8 mouse cellular contexts compared by ENCODE assay signal in genomic region chr10:127287936-127288293, GRCm38 (mm10). TPM values are rescaled to one million over a fixed set of nuclear protein-coding genes. Genes with fewer than 3 reads are reported as not detected.
A peak's percentile ranks its signal among the peaks of the same experiment; 100 is the strongest.
DNase-seq lines count a peak whose midpoint lies in the region; ATAC-seq lines count a peak whose summit lies in the region.

No protein-coding gene starts in this region.

- no peak for DNase-seq in heart, adult 11 months
- peak; percentile 67 for DNase-seq in adipocyte (ENCODE audit: low spot score)
- no peak for DNase-seq in hindbrain, embryonic 14.5 days (ENCODE audit: low spot score)
- DNase-seq in layer of hippocampus, postnatal 25 days (ENCODE audit: extremely low spot score in 1 of 2, low spot score in 1 of 2): no peak
- no peak for DNase-seq in left cerebral cortex, postnatal 36 days (ENCODE audit: low spot score in 2 of 2)

- H3K4me2 ChIP-seq in heart, embryonic 14.5 days (ENCODE audit: low read length): peak overlapping the region; percentile 98
- peak overlapping the region; percentile 92 for H3K4me2 ChIP-seq in hindbrain, embryonic 14.5 days (replicated peaks)
- H3K4me2 ChIP-seq in midbrain, embryonic 12.5 days (replicated peaks): peak overlapping the region; percentile 94

- no peaks in the 10 kb centered on the region for H3K27me3 ChIP-seq in heart, embryonic 14.5 days (ENCODE audit: control insufficient read depth, insufficient read depth, low read length)
- H3K27me3 ChIP-seq in hindbrain, embryonic 14.5 days (ENCODE audit: control insufficient read depth, insufficient read depth, low read length): no peaks in the 10 kb centered on the region
- no peaks in the 10 kb centered on the region for H3K27me3 ChIP-seq in midbrain, embryonic 12.5 days

- intact Hi-C loops in left cerebral cortex, postnatal 36 days (cut with DNase I): loop anchor here (2.0 kb wide), 1 partner anchor 21 kb away; the partner anchor contains the start of gene Dctn2

- H3K27ac ChIP-seq in heart, embryonic 14.5 days (replicated peaks in 1 of 2; ENCODE audit: control insufficient read depth in 1 of 2, insufficient read depth in 1 of 2, low read depth in 2 of 2, low read length in 2 of 2): peak overlapping the region; percentile 74 to 99
- H3K27ac ChIP-seq in hindbrain, embryonic 14.5 days: peak overlapping the region; percentile 97
- H3K27ac ChIP-seq in midbrain, embryonic 12.5 days (replicated peaks): peak overlapping the region; percentile 98

- WGBS in heart, embryonic 14.5 days: 0% methylated on average over 3 of the region's 3 CpGs
- 0% methylated on average over 3 of the region's 3 CpGs for WGBS in hindbrain, embryonic 14.5 days
- WGBS in midbrain, embryonic 12.5 days: 1% methylated on average over 3 of the region's 3 CpGs

- H3K4me3 ChIP-seq in heart, embryonic 14.5 days (ENCODE audit: control insufficient read depth in 1 of 2, insufficient read depth in 1 of 2, low read depth in 1 of 2, low read length in 2 of 2): peak overlapping the region; percentile 69 to 83
- H3K4me3 ChIP-seq in hindbrain, embryonic 14.5 days (replicated peaks; ENCODE audit: low read length): peak overlapping the region; percentile 78
- H3K4me3 ChIP-seq in midbrain, embryonic 12.5 days: peak overlapping the region; percentile 77

- peaks cover 46% of the 10 kb centered on the region for H3K36me3 ChIP-seq in heart, embryonic 14.5 days (ENCODE audit: control insufficient read depth, insufficient read depth, low read length)
- H3K36me3 ChIP-seq in hindbrain, embryonic 14.5 days (replicated peaks; ENCODE audit: control insufficient read depth, insufficient read depth): peaks cover 46% of the 10 kb centered on the region
- H3K36me3 ChIP-seq in midbrain, embryonic 12.5 days: peaks cover 44% of the 10 kb centered on the region

- peak overlapping the region; percentile 80 for H3K9ac ChIP-seq in heart, embryonic 14.5 days (ENCODE audit: low read length)
- peak overlapping the region; percentile 83 for H3K9ac ChIP-seq in hindbrain, embryonic 14.5 days
- peak overlapping the region; percentile 89 for H3K9ac ChIP-seq in midbrain, embryonic 12.5 days (replicated peaks)

- H3K4me1 ChIP-seq in heart, embryonic 14.5 days (ENCODE audit: control insufficient read depth in 2 of 2, insufficient read depth in 2 of 2, low read length in 2 of 2): peaks cover 16 to 42% of the 10 kb centered on the region in 2 experiments
- peaks cover 46% of the 10 kb centered on the region for H3K4me1 ChIP-seq in hindbrain, embryonic 14.5 days (replicated peaks; ENCODE audit: control insufficient read depth, insufficient read depth, low read length)
- H3K4me1 ChIP-seq in midbrain, embryonic 12.5 days: peaks cover 59% of the 10 kb centered on the region

- no peaks in the 10 kb centered on the region for H3K9me3 ChIP-seq in heart, embryonic 14.5 days (ENCODE audit: control insufficient read depth, low read length)
- H3K9me3 ChIP-seq in hindbrain, embryonic 14.5 days (ENCODE audit: control insufficient read depth, low read length): no peaks in the 10 kb centered on the region
- no peaks in the 10 kb centered on the region for H3K9me3 ChIP-seq in midbrain, embryonic 12.5 days

- no peak for ATAC-seq in heart, embryonic 14.5 days (ENCODE audit: insufficient number of reproducible peaks, insufficient read depth, low FRiP score, low read depth)
- ATAC-seq in hindbrain, embryonic 14.5 days (ENCODE audit: low FRiP score): no peak
- no peak for ATAC-seq in midbrain, embryonic 12.5 days (ENCODE audit: low FRiP score, low read depth)
- ATAC-seq in erythroid progenitor cell, adult 5-6 weeks (replicated peaks; ENCODE audit: low FRiP score, poor library complexity, severe bottlenecking): no peak

RNA-seq across cellular contexts. Expression of gene Mbd6, which starts 0.9 kb away (rescaled TPM):
- polyA plus RNA-seq in heart, embryonic 14.5 days (2014; fragmentation: Nextera tagmentation; extraction: Ambion mirVana): 13.8 and 16.1 TPM in 2 replicates
- polyA plus RNA-seq in hindbrain, embryonic 14.5 days (2014; fragmentation: Nextera tagmentation; extraction: Ambion mirVana): 16.2 and 20.0 TPM in 2 replicates
- 20.3 and 21.7 TPM in 2 replicates for polyA plus RNA-seq in midbrain, embryonic 12.5 days (2016; fragmentation: Nextera tagmentation; extraction: Ambion mirVana)
- total RNA-seq in layer of hippocampus, postnatal 25 days (2021): 10 to 100 TPM; 31.8 to 53.9 TPM
- total RNA-seq in erythroid progenitor cell, adult 5-6 weeks (2015; ENCODE audit: low replicate concordance): 55.8 and 69.6 TPM in 2 replicates
- 10.7 and 15.0 TPM in 2 replicates for total RNA-seq in erythroid progenitor cell, adult 5-6 weeks (2017; ENCODE audit: low replicate concordance)
- total RNA-seq in left cerebral cortex, postnatal 36 days (2021): 10 to 100 TPM; 32.9 to 54.4 TPM

RNA-seq across cellular contexts. Expression of gene Dctn2, which starts 21.7 kb away (rescaled TPM):
- 126 and 137 TPM in 2 replicates for polyA plus RNA-seq in heart, embryonic 14.5 days (2014; fragmentation: Nextera tagmentation; extraction: Ambion mirVana)
- 281 and 296 TPM in 2 replicates for polyA plus RNA-seq in hindbrain, embryonic 14.5 days (2014; fragmentation: Nextera tagmentation; extraction: Ambion mirVana)
- polyA plus RNA-seq in midbrain, embryonic 12.5 days (2016; fragmentation: Nextera tagmentation; extraction: Ambion mirVana): 245 and 250 TPM in 2 replicates
- 100 to 1,000 TPM; 271 to 276 TPM for total RNA-seq in layer of hippocampus, postnatal 25 days (2021)
- 72.9 and 75.0 TPM in 2 replicates for total RNA-seq in erythroid progenitor cell, adult 5-6 weeks (2015; ENCODE audit: low replicate concordance)
- total RNA-seq in erythroid progenitor cell, adult 5-6 weeks (2017; ENCODE audit: low replicate concordance): 64.0 and 70.5 TPM in 2 replicates
- total RNA-seq in left cerebral cortex, postnatal 36 days (2021): 100 to 1,000 TPM; 267 to 287 TPM

RNA-seq across cellular contexts. Expression of gene Mars, which starts 23.7 kb away (rescaled TPM):
- polyA plus RNA-seq in heart, embryonic 14.5 days (2014; fragmentation: Nextera tagmentation; extraction: Ambion mirVana): 76.1 and 76.2 TPM in 2 replicates
- 113 and 124 TPM in 2 replicates for polyA plus RNA-seq in hindbrain, embryonic 14.5 days (2014; fragmentation: Nextera tagmentation; extraction: Ambion mirVana)
- 156 and 166 TPM in 2 replicates for polyA plus RNA-seq in midbrain, embryonic 12.5 days (2016; fragmentation: Nextera tagmentation; extraction: Ambion mirVana)
- total RNA-seq in layer of hippocampus, postnatal 25 days (2021): 10 to 100 TPM; 57.1 to 59.4 TPM
- 68.5 and 80.9 TPM in 2 replicates for total RNA-seq in erythroid progenitor cell, adult 5-6 weeks (2015; ENCODE audit: low replicate concordance)
- total RNA-seq in erythroid progenitor cell, adult 5-6 weeks (2017; ENCODE audit: low replicate concordance): 86.0 and 98.9 TPM in 2 replicates
- total RNA-seq in left cerebral cortex, postnatal 36 days (2021): 10 to 100 TPM; 54.9 to 60.1 TPM

RNA-seq across cellular contexts. Expression of gene Kif5a, which starts 24.8 kb away (rescaled TPM):
- polyA plus RNA-seq in heart, embryonic 14.5 days (2014; fragmentation: Nextera tagmentation; extraction: Ambion mirVana): 0.42 and 1.2 TPM in 2 replicates
- 118 and 129 TPM in 2 replicates for polyA plus RNA-seq in hindbrain, embryonic 14.5 days (2014; fragmentation: Nextera tagmentation; extraction: Ambion mirVana)
- 53.9 and 61.6 TPM in 2 replicates for polyA plus RNA-seq in midbrain, embryonic 12.5 days (2016; fragmentation: Nextera tagmentation; extraction: Ambion mirVana)
- total RNA-seq in layer of hippocampus, postnatal 25 days (2021): 100 to 1,000 TPM; 712 to 736 TPM
- not detected in 2 replicates for total RNA-seq in erythroid progenitor cell, adult 5-6 weeks (2015; ENCODE audit: low replicate concordance)
- total RNA-seq in erythroid progenitor cell, adult 5-6 weeks (2017; ENCODE audit: low replicate concordance): not detected in 2 replicates
- 1,000 to 10,000 TPM in 1 of 2 experiments, 100 to 1,000 TPM in 1; 978 to 1,176 TPM for total RNA-seq in left cerebral cortex, postnatal 36 days (2021)

RNA-seq across cellular contexts. Expression of gene Arhgap9, which starts 33.8 kb away (rescaled TPM):
- 1.3 and 2.4 TPM in 2 replicates for polyA plus RNA-seq in heart, embryonic 14.5 days (2014; fragmentation: Nextera tagmentation; extraction: Ambion mirVana)
- 0.88 and 1.1 TPM in 2 replicates for polyA plus RNA-seq in hindbrain, embryonic 14.5 days (2014; fragmentation: Nextera tagmentation; extraction: Ambion mirVana)
- 0.86 and 1.1 TPM in 2 replicates for polyA plus RNA-seq in midbrain, embryonic 12.5 days (2016; fragmentation: Nextera tagmentation; extraction: Ambion mirVana)
- 1 to 10 TPM in 1 of 2 experiments, under 1 TPM in 1; 0.89 to 1.1 TPM for total RNA-seq in layer of hippocampus, postnatal 25 days (2021)
- 18.0 and 18.9 TPM in 2 replicates for total RNA-seq in erythroid progenitor cell, adult 5-6 weeks (2015; ENCODE audit: low replicate concordance)
- total RNA-seq in erythroid progenitor cell, adult 5-6 weeks (2017; ENCODE audit: low replicate concordance): 6.4 and 15.4 TPM in 2 replicates
- 1 to 10 TPM in 1 of 2 experiments, under 1 TPM in 1; 0.94 to 1.1 TPM for total RNA-seq in left cerebral cortex, postnatal 36 days (2021)
